Comparison of ENCODE assay signal across 22 mouse cellular contexts in genomic region chr9:83975811-83976210, GRCm38 (mm10). TPM values are rescaled to one million over a fixed set of nuclear protein-coding genes. Genes with fewer than 3 reads are reported as not detected.
DNase-seq lines count a peak whose midpoint lies in the region; ATAC-seq lines count a peak whose summit lies in the region.
"Had no signal": no experiment of that assay in that cellular context is flagged by ENCODE, and none has a peak within 500 bp of the region (broad histone marks: within the 10 kb centered on the region; RNA-seq: fewer than 3 reads in every experiment).

No protein-coding gene starts in this region.

- ATAC-seq in heart, embryonic 11.5 days (replicated peaks; ENCODE audit: insufficient number of reproducible peaks, low FRiP score, low TSS enrichment) = no peak
- ATAC-seq in megakaryocyte-erythroid progenitor cell, adult 5-6 weeks (replicated peaks; ENCODE audit: low FRiP score, low TSS enrichment, poor library complexity, severe bottlenecking) = peak; percentile 55; the same call in 1 of the 2 replicates
- ATAC-seq: activated CD4-positive, CD25-positive, alpha-beta regulatory T cell, adult 4 months; forebrain, embryonic 14.5 days; forebrain, embryonic 16.5 days; Patski had no signal

- no peak overlapping the region for H3K4me2 ChIP-seq in heart, embryonic 11.5 days
- H3K4me2 ChIP-seq: embryonic facial prominence, embryonic 13.5 days; embryonic facial prominence, embryonic 15.5 days; forebrain, embryonic 12.5 days had no signal

- no peaks in the 10 kb centered on the region for H3K27me3 ChIP-seq in heart, embryonic 10.5 days (ENCODE audit: insufficient read depth, poor library complexity, severe bottlenecking)
- no peaks in the 10 kb centered on the region for H3K27me3 ChIP-seq in heart, embryonic 11.5 days (ENCODE audit: control insufficient read depth, insufficient read depth, low read length)
- no peaks in the 10 kb centered on the region for H3K27me3 ChIP-seq in embryonic facial prominence, embryonic 10.5 days (replicated peaks; ENCODE audit: low read depth, poor library complexity, severe bottlenecking)
- H3K27me3 ChIP-seq: embryonic facial prominence, embryonic 13.5 days; embryonic facial prominence, embryonic 15.5 days; forebrain, embryonic 12.5 days; Patski had no signal

- H3K9ac ChIP-seq in heart, embryonic 11.5 days (ENCODE audit: low read depth, low read length) = no peak overlapping the region
- H3K9ac ChIP-seq: embryonic facial prominence, embryonic 13.5 days; embryonic facial prominence, embryonic 15.5 days; forebrain, embryonic 12.5 days had no signal

- WGBS in heart, embryonic 10.5 days = 69% methylated on average over 2 of the region's 2 CpGs
- 54% methylated on average over 2 of the region's 2 CpGs for WGBS in heart, embryonic 11.5 days (ENCODE audit: insufficient replicate concordance)
- 88% methylated on average over 2 of the region's 2 CpGs for WGBS in embryonic facial prominence, embryonic 10.5 days

- peak; percentile 20 for DNase-seq in heart, embryonic 10.5 days (ENCODE audit: low spot score)
- DNase-seq in urinary bladder, postnatal 4 days (ENCODE audit: low spot score in 2 of 2) = no peak
- no peak for DNase-seq in embryonic facial prominence, embryonic 10.5 days (ENCODE audit: low spot score)
- DNase-seq: adrenal gland, adult 8-10 months; adrenal gland, postnatal 14 days; adrenal gland, postnatal 36 days; cerebellum, adult 11-12 months; cerebellum, adult 2 months; cerebellum, adult 9-10 months; cerebellum, postnatal 10 days; cerebellum, postnatal 25 days had no signal

- H3K9me3 ChIP-seq in heart, embryonic 10.5 days = peaks cover 3% of the 10 kb centered on the region; the same call in 1 of the 2 replicates
- H3K9me3 ChIP-seq in heart, embryonic 11.5 days (replicated peaks; ENCODE audit: control insufficient read depth, low read length) = no peaks in the 10 kb centered on the region
- H3K9me3 ChIP-seq in embryonic facial prominence, embryonic 10.5 days = no peaks in the 10 kb centered on the region
- H3K9me3 ChIP-seq: embryonic facial prominence, embryonic 13.5 days; embryonic facial prominence, embryonic 15.5 days; forebrain, embryonic 12.5 days had no signal

- H3K4me3 ChIP-seq in heart, embryonic 10.5 days = no peak overlapping the region
- no peak overlapping the region for H3K4me3 ChIP-seq in heart, embryonic 11.5 days (ENCODE audit: low read depth, low read length)
- H3K4me3 ChIP-seq in embryonic facial prominence, embryonic 10.5 days = no peak overlapping the region
- H3K4me3 ChIP-seq: embryonic facial prominence, embryonic 13.5 days; embryonic facial prominence, embryonic 15.5 days; erythroblast, embryonic 14.5 days; forebrain, embryonic 10.5 days; forebrain, embryonic 12.5 days had no signal

- H3K36me3 ChIP-seq in heart, embryonic 10.5 days = peaks cover 6% of the 10 kb centered on the region; the same call in 1 of the 2 replicates
- H3K36me3 ChIP-seq in heart, embryonic 11.5 days (ENCODE audit: control insufficient read depth, insufficient read depth, low read length) = no peaks in the 10 kb centered on the region
- no peaks in the 10 kb centered on the region; the same call in 1 of the 2 replicates for H3K36me3 ChIP-seq in embryonic facial prominence, embryonic 10.5 days (replicated peaks)
- H3K36me3 ChIP-seq: embryonic facial prominence, embryonic 15.5 days; forebrain, embryonic 12.5 days had no signal

- H3K4me1 ChIP-seq in heart, embryonic 10.5 days = no peaks in the 10 kb centered on the region
- no peaks in the 10 kb centered on the region for H3K4me1 ChIP-seq in heart, embryonic 11.5 days (ENCODE audit: control insufficient read depth, insufficient read depth, low read length)
- no peaks in the 10 kb centered on the region for H3K4me1 ChIP-seq in embryonic facial prominence, embryonic 10.5 days
- H3K4me1 ChIP-seq: embryonic facial prominence, embryonic 13.5 days; embryonic facial prominence, embryonic 15.5 days; forebrain, embryonic 10.5 days; forebrain, embryonic 12.5 days had no signal

- no peak overlapping the region for H3K27ac ChIP-seq in heart, embryonic 10.5 days
- no peak overlapping the region for H3K27ac ChIP-seq in heart, embryonic 11.5 days (ENCODE audit: low read depth, low read length)
- H3K27ac ChIP-seq in embryonic facial prominence, embryonic 10.5 days (replicated peaks) = no peak overlapping the region
- H3K27ac ChIP-seq: embryonic facial prominence, embryonic 13.5 days; embryonic facial prominence, embryonic 15.5 days; forebrain, embryonic 10.5 days; forebrain, embryonic 12.5 days had no signal

RNA-seq across cellular contexts. Expression of gene Bckdhb, which starts 50.9 kb away (rescaled TPM):
- polyA plus RNA-seq in heart, embryonic 10.5 days (2016; fragmentation: Nextera tagmentation; extraction: Ambion mirVana) = 49.6 and 52.3 TPM in 2 replicates
- polyA plus RNA-seq in heart, embryonic 11.5 days (2014; fragmentation: Nextera tagmentation; extraction: Ambion mirVana) = 46.2 and 49.9 TPM in 2 replicates
- 20.0 and 40.7 TPM in 2 replicates for total RNA-seq in megakaryocyte-erythroid progenitor cell, adult 5-6 weeks (2014; fragmentation: Nextera tagmentation)
- total RNA-seq in megakaryocyte-erythroid progenitor cell, adult 5-6 weeks (2017) = 12.2 and 13.8 TPM in 2 replicates
- 64.9 and 68.9 TPM in 2 replicates for polyA plus RNA-seq in embryonic facial prominence, embryonic 10.5 days (2016; fragmentation: Nextera tagmentation; extraction: Ambion mirVana)
